Mouse (Mus musculus) lung, adult 10 weeks (tissue): ENCODE data around the gene Olfr970. TPM values are rescaled to one million over a fixed set of nuclear protein-coding genes. Genes with fewer than 3 reads are reported as not detected.

ENCODE experiments used
- polyA plus RNA-seq: library from polyadenylated mRNA; stranded (reverse); fragments of 350-450 nt; fragmentation: Illumina TruSeq; extraction: RNeasy Lipid Tissue Mini Kit (QIAGEN cat#74804); gene quantifications from one replicate; pipeline ENCODE4 v1.2.3, GENCODE M21; 2014; ENCODE audit warnings: low read depth, low replicate concordance; ENCODE audit not compliant: insufficient read depth

Olfr970 gene
- not detected for polyA plus RNA-seq

DNA sequence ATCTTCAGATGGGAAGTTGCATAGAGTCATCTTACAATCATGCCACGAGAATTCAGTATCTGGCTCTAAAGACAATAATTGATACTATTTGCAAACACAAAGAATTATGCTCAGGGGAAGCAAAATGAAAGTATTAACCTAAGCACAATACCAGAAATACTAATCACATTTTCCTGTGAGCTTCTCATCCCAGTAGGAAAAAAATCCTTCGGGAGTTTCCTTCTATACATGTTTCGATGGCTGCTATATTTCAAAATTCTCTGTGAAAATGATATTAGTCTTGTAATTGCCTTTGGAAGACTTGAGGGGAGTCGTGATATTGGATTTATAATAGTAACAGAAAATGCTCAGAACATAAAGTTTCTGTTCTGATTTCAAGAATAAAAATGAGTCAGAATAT is at the start of gene Olfr970:
TSS of gene Olfr970 (plus strand) at position 301 of the 400 bp plus-strand sequence.

DNA sequence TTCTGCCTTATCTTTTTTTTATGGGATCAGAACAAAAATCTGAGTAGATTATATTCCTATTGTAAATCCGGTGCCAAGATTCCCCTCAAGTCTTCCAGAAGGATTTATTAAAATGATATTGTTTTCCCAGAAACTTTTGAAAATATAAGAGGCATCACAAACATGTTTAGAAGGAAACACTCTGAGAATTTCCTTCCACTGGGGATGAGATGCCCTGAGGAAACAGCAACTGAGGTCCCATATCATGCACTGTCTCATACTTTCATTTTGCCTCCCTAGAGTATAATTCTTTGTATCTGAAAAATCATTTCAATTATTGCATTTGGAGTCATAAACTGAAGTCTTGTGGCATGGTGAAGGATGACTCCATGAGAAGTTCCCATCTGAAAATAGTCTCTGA is 25.5 kb upstream of the Olfr970 start, which contains the start of gene Olfr968:
TSS of gene Olfr968 (minus strand) at position 101 of the 400 bp plus-strand sequence.

DNA sequence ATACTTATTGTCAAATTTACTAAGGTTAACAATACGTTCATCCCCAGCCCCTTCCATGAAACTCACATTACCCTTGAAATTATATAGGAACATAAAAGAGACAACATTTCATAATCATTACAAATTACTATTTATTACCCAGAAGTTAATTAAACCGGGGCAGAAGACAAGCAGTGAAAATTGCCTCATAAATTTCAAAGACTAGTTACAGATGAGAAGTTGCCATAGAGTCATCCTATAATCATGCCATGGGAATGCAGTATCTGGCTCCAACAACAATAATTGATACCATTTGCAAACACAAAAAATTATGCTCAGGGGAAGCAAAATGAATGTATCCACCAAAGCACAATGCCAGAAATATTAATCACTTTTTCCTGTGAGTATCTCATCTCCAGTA is 18.1 kb upstream of the Olfr970 start, which contains the start of gene Olfr969:
TSS of gene Olfr969 (plus strand) at position 388 of the 400 bp plus-strand sequence.

DNA sequence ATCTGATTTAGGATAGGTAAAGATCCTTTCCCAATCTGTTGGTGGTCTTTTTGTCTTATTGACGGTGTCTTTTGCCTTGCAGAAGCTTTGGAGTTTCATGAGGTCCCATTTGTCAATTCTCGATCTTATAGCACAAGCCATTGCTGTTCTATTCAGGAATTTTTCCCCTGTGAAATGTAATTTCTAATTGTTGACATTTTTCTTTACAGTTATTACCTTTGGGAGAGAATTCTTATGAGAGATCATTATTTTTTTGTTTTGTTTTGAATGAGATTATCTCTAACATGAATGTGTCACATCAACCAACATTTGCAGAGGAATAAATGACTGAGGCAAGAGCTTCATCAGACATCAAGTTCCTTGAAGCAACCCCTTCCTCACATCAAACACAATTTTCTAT is 27.9 kb downstream of the Olfr970 start, which contains the start of gene Olfr971:
TSS of gene Olfr971 (plus strand) at position 301 of the 400 bp plus-strand sequence.

DNA sequence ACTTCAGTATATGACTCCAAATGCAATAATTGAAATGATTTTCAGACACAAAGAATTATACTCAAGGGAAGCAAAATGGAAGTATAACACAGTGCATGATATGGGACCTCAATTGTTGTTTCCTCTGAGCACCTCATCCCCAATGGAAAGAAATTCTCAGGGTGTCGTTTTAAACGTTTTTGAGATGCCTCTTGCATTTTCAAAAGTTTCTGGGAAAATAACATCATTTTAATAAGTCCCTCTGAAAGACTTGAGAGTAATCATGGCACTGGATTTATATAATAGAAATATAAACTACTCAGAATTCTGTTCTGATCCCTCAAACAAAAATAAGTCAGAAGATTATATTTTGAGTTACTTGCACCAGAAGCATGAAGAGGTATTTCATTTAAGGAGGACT is 57.5 kb downstream of the Olfr970 start, which contains the start of gene Olfr972:
TSS of gene Olfr972 (plus strand) at position 301 of the 400 bp plus-strand sequence.

Other genes starting within 250 kb of the Olfr970 start
- not detected for gene Olfr959, start 233.3 kb upstream of the Olfr970 start, polyA plus RNA-seq
- 0.23 TPM for gene AW551984, start 204.5 kb upstream of the Olfr970 start, polyA plus RNA-seq
- gene Olfr148, start 198.2 kb upstream of the Olfr970 start, polyA plus RNA-seq = not detected
- gene Olfr960, start 187.5 kb upstream of the Olfr970 start, polyA plus RNA-seq = not detected
- not detected for gene Olfr961, start 163.8 kb upstream of the Olfr970 start, polyA plus RNA-seq
- not detected for gene Olfr963, start 141.7 kb upstream of the Olfr970 start, polyA plus RNA-seq
- gene Olfr149, start 101.7 kb upstream of the Olfr970 start, polyA plus RNA-seq = not detected
- not detected for gene Olfr965, start 97.5 kb upstream of the Olfr970 start, polyA plus RNA-seq
- gene Olfr150, start 77.9 kb upstream of the Olfr970 start, polyA plus RNA-seq = not detected
- gene Olfr967, start 62.6 kb upstream of the Olfr970 start, polyA plus RNA-seq = not detected
- gene Olfr968, start 25.6 kb upstream of the Olfr970 start, polyA plus RNA-seq = not detected
- gene Olfr969, start 17.9 kb upstream of the Olfr970 start, polyA plus RNA-seq = not detected
- not detected for gene Olfr971, start 28.0 kb downstream of the Olfr970 start, polyA plus RNA-seq
- not detected for gene Olfr972, start 57.6 kb downstream of the Olfr970 start, polyA plus RNA-seq
- not detected for gene Olfr229, start 98.5 kb downstream of the Olfr970 start, polyA plus RNA-seq
- gene Olfr974, start 128.6 kb downstream of the Olfr970 start, polyA plus RNA-seq = not detected
- not detected for gene Olfr975, start 143.2 kb downstream of the Olfr970 start, polyA plus RNA-seq
- not detected for gene Olfr976, start 152.3 kb downstream of the Olfr970 start, polyA plus RNA-seq
- not detected for gene Olfr978, start 183.3 kb downstream of the Olfr970 start, polyA plus RNA-seq
- gene Olfr979, start 194.6 kb downstream of the Olfr970 start, polyA plus RNA-seq = not detected
- gene Olfr980, start 200.7 kb downstream of the Olfr970 start, polyA plus RNA-seq = not detected
- gene Olfr981, start 212.6 kb downstream of the Olfr970 start, polyA plus RNA-seq = not detected